Mouse (Mus musculus) induced T-regulatory cell, adult 2 months (primary cell): Measurements from ENCODE around the gene Mdn1.
A peak's percentile ranks its signal among the peaks of the same experiment; 100 is the strongest.

Experiments used
- DNase-seq: peaks from one replicate; pipeline ENCODE4 v3.0.0-alpha.2; 2012; ENCODE audit warnings: low read depth

Mdn1 gene

GRCm38 (mm10) chr4:32656918-32657662 is at the start of gene Mdn1:
Gene Mdn1 (plus strand): TSS chr4:32657119.
- peak; percentile 97 for DNase-seq

GRCm38 (mm10) chr4:32615034-32615881 is 41.7 kb upstream of the Mdn1 start, which contains the start of gene Casp8ap2:
Gene Casp8ap2 (plus strand): TSS chr4:32615451.
- peak; percentile 100 for DNase-seq

- DNase-seq = no peak
Observed at GRCm38 (mm10) chr4:32621637-32622036, 35.3 kb upstream of the Mdn1 start.

- DNase-seq = no peak
Observed at GRCm38 (mm10) chr4:32651669-32652068, 5.2 kb upstream of the Mdn1 start.

- peak; percentile 52 for DNase-seq
Observed at GRCm38 (mm10) chr4:32656146-32656904, 594 bp upstream of the Mdn1 start.

- DNase-seq = no peak
Observed at GRCm38 (mm10) chr4:32665843-32666242, 8.9 kb downstream of the Mdn1 start.

GRCm38 (mm10) chr4:32668291-32668690 is 11.4 kb downstream of the Mdn1 start:
- peak; percentile 29 for DNase-seq

GRCm38 (mm10) chr4:32669825-32670224 is 12.9 kb downstream of the Mdn1 start:
- DNase-seq = no peak

- no peak for DNase-seq
Observed at GRCm38 (mm10) chr4:32674025-32674424, 17.1 kb downstream of the Mdn1 start.

- DNase-seq = no peak
Observed at GRCm38 (mm10) chr4:32677471-32677870, 20.6 kb downstream of the Mdn1 start.

- peak; percentile 16 for DNase-seq
Observed at GRCm38 (mm10) chr4:32680843-32681242, 23.9 kb downstream of the Mdn1 start.

- no peak for DNase-seq
Observed at GRCm38 (mm10) chr4:32682471-32682870, 25.6 kb downstream of the Mdn1 start.

GRCm38 (mm10) chr4:32683061-32683582 is 26.2 kb downstream of the Mdn1 start:
- DNase-seq = no peak

GRCm38 (mm10) chr4:32717733-32718132 is 60.8 kb downstream of the Mdn1 start:
- DNase-seq = no peak

- DNase-seq = no peak
Observed at GRCm38 (mm10) chr4:32745394-32745793, 88.5 kb downstream of the Mdn1 start.

- DNase-seq = peak; percentile 36
Observed at GRCm38 (mm10) chr4:32748396-32748795, 91.5 kb downstream of the Mdn1 start.

- no peak for DNase-seq
Observed at GRCm38 (mm10) chr4:32750711-32751110, 93.8 kb downstream of the Mdn1 start.

GRCm38 (mm10) chr4:32757430-32757829 is 100.5 kb downstream of the Mdn1 start:
- DNase-seq = no peak

GRCm38 (mm10) chr4:32767471-32767870 is 110.6 kb downstream of the Mdn1 start:
- no peak for DNase-seq

GRCm38 (mm10) chr4:32768046-32768445 is 111.1 kb downstream of the Mdn1 start:
- DNase-seq = peak; percentile 42

- DNase-seq = peak; percentile 12
Observed at GRCm38 (mm10) chr4:32770284-32770810, 113.4 kb downstream of the Mdn1 start.

GRCm38 (mm10) chr4:32779996-32780395 is 123.1 kb downstream of the Mdn1 start:
- no peak for DNase-seq
